Mouse (Mus musculus): Measurements from ENCODE around the gene Slc1a3.

DNA sequence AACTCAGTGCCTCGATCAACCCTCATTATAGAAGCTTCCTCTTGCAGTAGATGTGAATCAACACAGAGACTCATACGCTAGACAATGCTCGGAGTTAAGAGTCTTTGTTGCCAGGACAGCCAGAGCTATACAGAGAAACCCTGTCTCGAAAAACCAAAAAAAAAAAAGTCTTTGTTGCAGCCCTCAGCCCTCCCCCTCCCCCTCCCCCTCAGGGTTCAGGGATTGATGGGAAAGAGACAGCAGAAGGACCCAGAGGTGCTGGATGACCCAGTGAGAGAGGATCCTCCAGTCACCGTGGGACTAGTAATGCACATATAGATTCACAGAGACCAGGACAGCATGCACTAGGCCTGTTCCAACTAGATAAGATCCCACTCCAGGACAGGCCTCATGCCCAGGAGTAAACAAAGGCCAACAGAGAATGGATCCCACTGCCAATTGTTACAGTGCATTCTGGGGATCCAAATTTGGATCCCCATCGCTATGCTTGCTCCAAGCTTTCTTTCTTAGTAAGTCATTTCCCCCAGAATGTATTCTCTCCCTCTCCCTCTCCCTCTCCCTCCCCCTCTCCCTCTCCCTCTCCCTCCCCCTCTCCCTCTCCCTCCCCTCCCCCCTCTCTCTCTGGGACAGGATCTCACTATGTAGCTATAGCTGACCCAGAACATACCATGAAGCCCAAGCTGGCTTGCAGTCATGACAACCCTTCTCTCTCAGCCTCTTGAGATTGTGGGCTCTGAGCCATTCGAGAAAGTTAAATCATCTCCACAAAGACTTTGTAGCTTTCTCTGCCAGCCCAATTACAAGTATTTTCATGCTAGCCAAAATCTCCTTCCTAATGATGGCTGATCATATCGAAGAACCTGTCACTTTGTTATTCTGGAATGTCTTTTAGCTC is 52.2 kb downstream of the Slc1a3 start:
- no peak for TF ChIP-seq CTCF (IDR thresholded peaks at IDR 0.05; ENCODE audit: low read depth)
- TF ChIP-seq EP300 (IDR thresholded peaks at IDR 0.05; ENCODE audit: low read depth) = peak; percentile 49

Data from liver, embryonic 14.5 days (tissue).